8 mouse cellular contexts compared by ENCODE assay signal in genomic region chr13:55599566-55600540, GRCm38 (mm10). TPM values are rescaled to one million over a fixed set of nuclear protein-coding genes. Genes with fewer than 3 reads are reported as not detected.
DNase-seq lines count a peak whose midpoint lies in the region; ATAC-seq lines count a peak whose summit lies in the region.

B4galt7 (plus strand) TSS chr13:55599896.

- peak within 1 kb of the TSS; percentile 65 for H3K27ac ChIP-seq in hindbrain, embryonic 14.5 days

- peaks cover 49% of the 10 kb centered on the region for H3K36me3 ChIP-seq in hindbrain, embryonic 14.5 days (replicated peaks; ENCODE audit: control insufficient read depth, insufficient read depth)

- no peaks in the 10 kb centered on the region for H3K27me3 ChIP-seq in hindbrain, embryonic 14.5 days (ENCODE audit: control insufficient read depth, insufficient read depth, low read length)

- peak; percentile 89 for ATAC-seq in hindbrain, embryonic 14.5 days (ENCODE audit: low FRiP score)

- 11% methylated on average over 51 of the region's 51 CpGs for WGBS in hindbrain, embryonic 14.5 days

- H3K4me1 ChIP-seq in hindbrain, embryonic 14.5 days (replicated peaks; ENCODE audit: control insufficient read depth, insufficient read depth, low read length), result peaks cover 9% of the 10 kb centered on the region

- peak within 1 kb of the TSS; percentile 82 for H3K4me2 ChIP-seq in hindbrain, embryonic 14.5 days (replicated peaks)

- peak; percentile 88 for DNase-seq in NIH3T3 (ENCODE audit: low read depth)
- DNase-seq in cerebellum, postnatal 14 days, result peak; percentile 92
- DNase-seq in frontal cortex, postnatal 36 days (ENCODE audit: low spot score in 2 of 2), result peak; percentile 87 to 88
- peak; percentile 76 for DNase-seq in hindbrain, embryonic 14.5 days (ENCODE audit: low spot score)
- peak; percentile 84 to 89 for DNase-seq in layer of hippocampus, postnatal 36 days
- DNase-seq in lung, postnatal 36 days, result peak; percentile 87
- DNase-seq in retina, embryonic 14.5 days (ENCODE audit: low spot score), result peak; percentile 79
- peak; percentile 85 for DNase-seq in thymus, postnatal 4 days

- H3K9me3 ChIP-seq in hindbrain, embryonic 14.5 days (ENCODE audit: control insufficient read depth, low read length), result no peaks in the 10 kb centered on the region

- peak within 1 kb of the TSS; percentile 81 for H3K4me3 ChIP-seq in hindbrain, embryonic 14.5 days (replicated peaks; ENCODE audit: low read length)

- peak within 1 kb of the TSS; percentile 86 for H3K9ac ChIP-seq in hindbrain, embryonic 14.5 days

RNA-seq across cellular contexts. Expression of gene B4galt7, which starts in this region (rescaled TPM):
- polyA plus RNA-seq in hindbrain, embryonic 14.5 days (2014; fragmentation: Nextera tagmentation; extraction: Ambion mirVana), result 18.3 and 25.3 TPM in 2 replicates
- total RNA-seq in layer of hippocampus, postnatal 36 days (2021), result 10 to 100 TPM; 23.6 to 25.0 TPM

Comparison
In these comparisons a context has a peak if more than half of its experiments do, and no peak if none do; other contexts are left out.
1. Peak in every context shown above with its lines: DNase-seq, ATAC-seq, H3K4me3 ChIP-seq and H3K27ac ChIP-seq.